Mouse (Mus musculus) limb, embryonic 12.5 days (tissue): ENCODE results near the gene Rbm28. TPM values are rescaled to one million over a fixed set of nuclear protein-coding genes. Genes with fewer than 3 reads are reported as not detected.
A peak's percentile ranks its signal among the peaks of the same experiment; 100 is the strongest.

Experiments used
- ATAC-seq: fragments of 200-750 bp; cut with Nextera tagmentation; 2 replicates; pipeline ENCODE4 v1.8.0; 2017; ENCODE audit warnings: low read depth, moderate TSS enrichment; ENCODE audit not compliant: insufficient number of reproducible peaks, insufficient read depth, low FRiP score, low TSS enrichment
- H3K27ac ChIP-seq: fragments of 300-500 bp; sonication (generic); 2 replicates; pipeline ENCODE4 v1.5.1; 2016; ENCODE audit warnings: mild to moderate bottlenecking, moderate library complexity
- H3K27me3 ChIP-seq: fragments of 300-500 bp; sonication (generic); 2 replicates; pipeline ENCODE4 v1.6.1; 2016; ENCODE audit warnings: mild to moderate bottlenecking, moderate library complexity
- H3K36me3 ChIP-seq: fragments of 300-500 bp; sonication (generic); 2 replicates; pipeline ENCODE4 v1.6.1; 2016; ENCODE audit warnings: mild to moderate bottlenecking, moderate library complexity
- H3K4me1 ChIP-seq: fragments of 300-500 bp; sonication (generic); replicated peaks from 2 replicates; pipeline ENCODE4 v1.6.1; 2016
- H3K4me2 ChIP-seq: fragments of 300-500 bp; sonication (generic); 2 replicates; pipeline ENCODE4 v1.6.1; 2016; ENCODE audit warnings: mild to moderate bottlenecking, moderate library complexity
- H3K4me3 ChIP-seq: fragments of 300-500 bp; sonication (generic); replicated peaks from 2 replicates; pipeline ENCODE4 v1.5.1; 2016; ENCODE audit warnings: mild to moderate bottlenecking
- H3K9ac ChIP-seq: fragments of 300-500 bp; sonication (generic); replicated peaks from 2 replicates; pipeline ENCODE4 v1.6.1; 2016; ENCODE audit warnings: mild to moderate bottlenecking, moderate library complexity
- H3K9me3 ChIP-seq: fragments of 300-500 bp; sonication (generic); 2 replicates; pipeline ENCODE4 v1.6.1; 2016; ENCODE audit warnings: mild to moderate bottlenecking, moderate library complexity
- WGBS: fragments of 180-500 bp; shearing (Covaris S2); methylation state at CpG from one replicate; pipeline ENCODE4 v1.1.7; 2016; 5-methylcytosine and 5-hydroxymethylcytosine counted together
- polyA plus RNA-seq: library from polyadenylated mRNA; unstranded; fragments of >200 nt; fragmentation: Nextera tagmentation; extraction: Ambion mirVana; gene quantifications from 2 replicates; pipeline ENCODE4 v1.2.1, GENCODE M21; 2016

Rbm28 gene
- polyA plus RNA-seq, 1 experiment from 2014 or later, result 59.5 TPM

GRCm38 (mm10) chr6:29193961-29194750, 29.4 kb upstream of the Rbm28 start:
- Histone ChIP-seq H3K4me2 (no peak overlapping the region), H3K4me3 (no peak overlapping the region), H3K9ac (no peak overlapping the region), H3K27ac (no peak overlapping the region), H3K27me3 (peaks cover 23% of the 10 kb centered on the region; the same call in 1 of the 2 replicates), H3K36me3 (no peaks in the 10 kb centered on the region), H3K9me3 (no peaks in the 10 kb centered on the region), H3K4me1 (peaks cover 9% of the 10 kb centered on the region; the same call in 1 of the 2 replicates)
- ATAC-seq, result no peak
- 51% methylated on average over 15 of the region's 15 CpGs for WGBS

- H3K9ac ChIP-seq, result no peak overlapping the region
- H3K4me2 ChIP-seq, result no peak overlapping the region
- no peaks in the 10 kb centered on the region for H3K4me1 ChIP-seq
- H3K27ac ChIP-seq, result no peak overlapping the region
- H3K27me3 ChIP-seq, result peaks cover 8% of the 10 kb centered on the region; the same call in 1 of the 2 replicates
- no peak overlapping the region for H3K4me3 ChIP-seq
- ATAC-seq, result no peak
- H3K36me3 ChIP-seq, result no peaks in the 10 kb centered on the region
- 64% methylated on average over 1 of the region's 1 CpGs for WGBS
- H3K9me3 ChIP-seq, result no peaks in the 10 kb centered on the region
These were observed 23.1 kb upstream of the Rbm28 start for GRCm38 (mm10) chr6:29187936-29188335.

- no peak for ATAC-seq
- no peak overlapping the region; the same call in 1 of the 2 replicates for H3K9ac ChIP-seq
- peak overlapping the region; percentile 95 for H3K4me2 ChIP-seq
- no peak overlapping the region for H3K27ac ChIP-seq
- H3K27me3 ChIP-seq, result peaks cover 58% of the 10 kb centered on the region
- no peaks in the 10 kb centered on the region for H3K9me3 ChIP-seq
- peaks cover 8% of the 10 kb centered on the region for H3K4me1 ChIP-seq
- H3K36me3 ChIP-seq, result no peaks in the 10 kb centered on the region
- H3K4me3 ChIP-seq, result peak overlapping the region; percentile 67
- WGBS, result 51% methylated on average over 8 of the region's 8 CpGs
These were observed 15.0 kb upstream of the Rbm28 start for GRCm38 (mm10) chr6:29179843-29180242.

GRCm38 (mm10) chr6:29178888-29179658, 14.3 kb upstream of the Rbm28 start, which contains the start of gene Prrt4:
Prrt4 (minus strand) TSS chr6:29179584.
- Histone ChIP-seq H3K4me1 (peaks cover 8% of the 10 kb centered on the region), H3K9me3 (no peaks in the 10 kb centered on the region), H3K9ac (peak within 1 kb of the TSS; percentile 72), H3K4me3 (peak within 1 kb of the TSS; percentile 67), H3K27ac (peak within 1 kb of the TSS; percentile 50; the same call in 1 of the 2 replicates), H3K27me3 (peaks cover 66% of the 10 kb centered on the region), H3K36me3 (no peaks in the 10 kb centered on the region), H3K4me2 (peak within 1 kb of the TSS; percentile 95)
- peak; percentile 49; the same call in 1 of the 2 replicates for ATAC-seq
- WGBS, result under 1% methylated on average over 78 of the region's 79 CpGs

GRCm38 (mm10) chr6:29177901-29178879, 13.4 kb upstream of the Rbm28 start:
- 14% methylated on average over 15 of the region's 17 CpGs for WGBS
- peaks cover 74% of the 10 kb centered on the region for H3K27me3 ChIP-seq

GRCm38 (mm10) chr6:29175113-29175512, 10.3 kb upstream of the Rbm28 start:
- H3K9me3 ChIP-seq, result no peaks in the 10 kb centered on the region
- H3K36me3 ChIP-seq, result no peaks in the 10 kb centered on the region

More at GRCm38 (mm10) chr6:29177901-29178879, 13.4 kb upstream of the Rbm28 start:
- Histone ChIP-seq H3K27ac (no peak overlapping the region), H3K4me3 (peak overlapping the region; percentile 67), H3K9me3 (no peaks in the 10 kb centered on the region), H3K4me1 (peaks cover 8% of the 10 kb centered on the region), H3K9ac (peak overlapping the region; percentile 72), H3K4me2 (peak overlapping the region; percentile 95), H3K36me3 (no peaks in the 10 kb centered on the region)
- 0 out of 2 replicates have a peak, but pooled peaks have one; percentile 49 for ATAC-seq

GRCm38 (mm10) chr6:29174368-29174767, 9.6 kb upstream of the Rbm28 start:
- Histone ChIP-seq H3K36me3 (no peaks in the 10 kb centered on the region), H3K27me3 (peaks cover 94% of the 10 kb centered on the region), H3K4me3 (no peak overlapping the region), H3K4me1 (peaks cover 26% of the 10 kb centered on the region), H3K9me3 (no peaks in the 10 kb centered on the region), H3K4me2 (no peak overlapping the region), H3K9ac (no peak overlapping the region), H3K27ac (no peak overlapping the region)
- 3% methylated on average over 7 of the region's 7 CpGs for WGBS
- no peak for ATAC-seq

More at GRCm38 (mm10) chr6:29175113-29175512, 10.3 kb upstream of the Rbm28 start:
- 41% methylated on average over 3 of the region's 3 CpGs for WGBS
- H3K27me3 ChIP-seq, result peaks cover 94% of the 10 kb centered on the region
- peaks cover 22% of the 10 kb centered on the region for H3K4me1 ChIP-seq
- no peak for ATAC-seq
- no peak overlapping the region for H3K4me3 ChIP-seq
- H3K27ac ChIP-seq, result no peak overlapping the region
- H3K9ac ChIP-seq, result no peak overlapping the region
- H3K4me2 ChIP-seq, result no peak overlapping the region

- Histone ChIP-seq H3K36me3 (no peaks in the 10 kb centered on the region), H3K9me3 (no peaks in the 10 kb centered on the region), H3K4me3 (peak overlapping the region; percentile 61), H3K4me2 (peak overlapping the region; percentile 100), H3K27ac (no peak overlapping the region), H3K4me1 (peaks cover 18% of the 10 kb centered on the region), H3K9ac (peak overlapping the region; percentile 74), H3K27me3 (peaks cover 83% of the 10 kb centered on the region)
- ATAC-seq, result peak; percentile 63
- under 1% methylated on average over 40 of the region's 40 CpGs for WGBS
These were observed 6.2 kb upstream of the Rbm28 start for GRCm38 (mm10) chr6:29170952-29171388.

- Histone ChIP-seq H3K4me1 (peaks cover 18% of the 10 kb centered on the region), H3K9ac (peak overlapping the region; percentile 74), H3K27ac (no peak overlapping the region), H3K9me3 (no peaks in the 10 kb centered on the region), H3K36me3 (no peaks in the 10 kb centered on the region), H3K4me3 (peak overlapping the region; percentile 61), H3K27me3 (peaks cover 77% of the 10 kb centered on the region), H3K4me2 (peak overlapping the region; percentile 100)
- 1% methylated on average over 63 of the region's 63 CpGs for WGBS
- peak; percentile 33; the same call in 1 of the 2 replicates for ATAC-seq
These were observed 5.5 kb upstream of the Rbm28 start for GRCm38 (mm10) chr6:29170063-29170921.
